22 mouse cellular contexts compared by ENCODE assay signal in the genomic region with DNA sequence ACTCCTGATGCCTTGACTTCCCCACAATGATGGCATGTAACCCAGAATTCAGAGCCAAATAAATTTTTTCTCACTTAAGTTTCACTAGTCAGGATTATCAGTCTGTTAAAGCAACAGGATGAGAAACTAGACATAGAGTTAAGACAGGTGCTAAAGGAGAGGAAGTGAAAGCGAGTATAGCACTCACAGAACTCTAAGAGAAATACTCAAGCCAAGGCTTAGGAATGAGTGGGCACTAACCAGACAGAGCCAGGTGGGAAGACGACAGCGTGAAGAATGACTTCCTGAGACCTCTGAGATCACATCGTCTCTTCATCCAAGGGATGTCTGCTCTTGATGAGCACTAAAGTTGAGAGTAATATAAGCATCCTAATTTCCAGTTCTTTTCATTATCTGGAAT.
A peak's percentile ranks its signal among the peaks of the same experiment; 100 is the strongest.
DNase-seq lines count a peak whose midpoint lies in the region; ATAC-seq and TF ChIP-seq lines count a peak whose summit lies in the region.
"Had no signal": no experiment of that assay in that cellular context is flagged by ENCODE, and none has a peak within 500 bp of the region (broad histone marks: within the 10 kb centered on the region; RNA-seq: fewer than 3 reads in every experiment).

No protein-coding gene starts in this region.

- no peak overlapping the region for H3K4me2 ChIP-seq in midbrain, embryonic 11.5 days
- no peak overlapping the region for H3K4me2 ChIP-seq in midbrain, postnatal 0 days (ENCODE audit: low read depth, low read length, poor library complexity, severe bottlenecking)
- no peak overlapping the region; the same call in 1 of the 2 replicates for H3K4me2 ChIP-seq in CH12.LX (ENCODE audit: insufficient read depth, low read depth, poor library complexity, severe bottlenecking)

- H3K9me3 ChIP-seq in midbrain, embryonic 11.5 days (ENCODE audit: control insufficient read depth, low read length), result no peaks in the 10 kb centered on the region
- no peaks in the 10 kb centered on the region for H3K9me3 ChIP-seq in midbrain, postnatal 0 days (ENCODE audit: low read length)
- no peaks in the 10 kb centered on the region for H3K9me3 ChIP-seq in CH12.LX (replicated peaks; ENCODE audit: low read length)
- H3K9me3 ChIP-seq: G1E had no signal

- no peaks in the 10 kb centered on the region for H3K36me3 ChIP-seq in midbrain, embryonic 11.5 days (ENCODE audit: control insufficient read depth, insufficient read depth, low read length)
- no peaks in the 10 kb centered on the region for H3K36me3 ChIP-seq in midbrain, postnatal 0 days (ENCODE audit: insufficient read depth, low read length)
- H3K36me3 ChIP-seq in CH12.LX (replicated peaks in 1 of 2; ENCODE audit: control insufficient read depth in 1 of 2, insufficient read depth in 1 of 2, low read length in 1 of 2), result no peaks in the 10 kb centered on the region
- H3K36me3 ChIP-seq: G1E had no signal

- WGBS in midbrain, embryonic 11.5 days, result 90% methylated on average over 4 of the region's 4 CpGs
- WGBS in midbrain, postnatal 0 days, result 91% methylated on average over 4 of the region's 4 CpGs

- in situ Hi-C loops in CH12.LX (cut with MboI; ENCODE audit: low pct_ligation_motif_present, low pct_unique_long_range_greater_than_20kb, low sequenced_read_pairs), result no loop called here

- TF ChIP-seq CTCF in midbrain, postnatal 0 days (IDR thresholded peaks at IDR 0.05), result no peak
- no peak for TF ChIP-seq CTCF in CH12.LX (conservative IDR thresholded peaks at IDR 0.05 in 1 of 2, IDR thresholded peaks at IDR 0.05 in 1 of 2; ENCODE audit: low read depth in 2 of 2, low read length in 2 of 2)

- dilution Hi-C loops in CH12.LX (cut with MboI; ENCODE audit: extremely low pct_ligation_motif_present, extremely low pct_unique_long_range_greater_than_20kb, low sequenced_read_pairs), result no loop called here

- no peaks in the 10 kb centered on the region for H3K79me2 ChIP-seq in CH12.LX (replicated peaks; ENCODE audit: control insufficient read depth, extremely low read depth, insufficient read depth, poor library complexity, severe bottlenecking)

- no peak overlapping the region for H3K4me3 ChIP-seq in midbrain, embryonic 11.5 days (ENCODE audit: low read depth, low read length)
- H3K4me3 ChIP-seq in midbrain, postnatal 0 days (ENCODE audit: low read depth, low read length), result no peak overlapping the region
- no peak overlapping the region for H3K4me3 ChIP-seq in CH12.LX (replicated peaks in 1 of 3; ENCODE audit: low read depth in 2 of 3, low read length in 2 of 3, poor library complexity in 1 of 3)

- DNase-seq in midbrain, embryonic 11.5 days (ENCODE audit: low spot score, missing footprints), result peak; percentile 39
- DNase-seq in midbrain, postnatal 0 days (ENCODE audit: low spot score), result no peak
- DNase-seq in A20 (ENCODE audit: low read depth, low spot score), result peak; percentile 55
- DNase-seq in CH12.LX (ENCODE audit: extremely low read depth), result peak; percentile 55
- no peak for DNase-seq in kidney, adult 8-10 months
- no peak for DNase-seq in thymus, postnatal 0 days (ENCODE audit: low spot score)
- DNase-seq: adrenal gland, adult 2 months; adrenal gland, adult 8-10 months; adrenal gland, postnatal 10 days; adrenal gland, postnatal 14 days; adrenal gland, postnatal 25 days; adrenal gland, postnatal 36 days; B cell, adult 2 months; cerebellum, adult 11 months; cerebellum, adult 11-12 months; cerebellum, adult 18-20 months; cerebellum, adult 2 months; cerebellum, adult 8-10 months had no signal

- no peaks in the 10 kb centered on the region for H3K4me1 ChIP-seq in midbrain, embryonic 11.5 days (ENCODE audit: control insufficient read depth, insufficient read depth, low read length)
- H3K4me1 ChIP-seq in midbrain, postnatal 0 days (ENCODE audit: insufficient read depth, low read length), result no peaks in the 10 kb centered on the region
- peaks cover 0 to 13% of the 10 kb centered on the region in 2 experiments; a peak in 2 of 4 replicates for H3K4me1 ChIP-seq in CH12.LX (ENCODE audit: control insufficient read depth in 1 of 2, insufficient read depth in 2 of 2)

- H3K27me3 ChIP-seq in midbrain, embryonic 11.5 days (ENCODE audit: control insufficient read depth, insufficient read depth, low read length), result no peaks in the 10 kb centered on the region
- H3K27me3 ChIP-seq in midbrain, postnatal 0 days (ENCODE audit: insufficient read depth, low read length), result no peaks in the 10 kb centered on the region
- H3K27me3 ChIP-seq in CH12.LX (replicated peaks), result no peaks in the 10 kb centered on the region

- no peak for ATAC-seq in midbrain, embryonic 11.5 days (ENCODE audit: low FRiP score)
- no peak for ATAC-seq in midbrain, postnatal 0 days (ENCODE audit: low FRiP score)
- ATAC-seq: activated CD4-positive, CD25-positive, alpha-beta regulatory T cell, adult 4 months; CD4-positive, CD25-positive, alpha-beta regulatory T cell, adult 4 months; Patski had no signal

- H3K9ac ChIP-seq in midbrain, embryonic 11.5 days (ENCODE audit: low read length), result no peak overlapping the region
- H3K9ac ChIP-seq in midbrain, postnatal 0 days (replicated peaks; ENCODE audit: low read length, poor library complexity, severe bottlenecking), result no peak overlapping the region
- no peak overlapping the region for H3K9ac ChIP-seq in CH12.LX (ENCODE audit: insufficient read depth, low read depth)

- TF ChIP-seq POLR2A in CH12.LX (IDR thresholded peaks at IDR 0.05; ENCODE audit: low read depth, low read length), result no peak

- H3K27ac ChIP-seq in midbrain, embryonic 11.5 days (ENCODE audit: low read depth, low read length), result no peak overlapping the region
- H3K27ac ChIP-seq in midbrain, postnatal 0 days (ENCODE audit: low read depth, low read length), result no peak overlapping the region
- H3K27ac ChIP-seq in CH12.LX (ENCODE audit: insufficient read depth, low read depth), result no peak overlapping the region

- TF ChIP-seq RAD21 in CH12.LX (IDR thresholded peaks at IDR 0.05; ENCODE audit: low read depth, low read length), result no peak

- peak; percentile 95 for TF ChIP-seq EP300 in CH12.LX (IDR thresholded peaks at IDR 0.05; ENCODE audit: low read length)

TF ChIP-seq in CH12.LX, 34 proteins besides CTCF, POLR2A, EP300 and RAD21:
- TF ChIP-seq CHD1 (IDR thresholded peaks at IDR 0.05; ENCODE audit: low read depth, low read length) (no peak), MAX (IDR thresholded peaks at IDR 0.05; ENCODE audit: low read length) (no peak), ELF1 (IDR thresholded peaks at IDR 0.05; ENCODE audit: low read depth, low read length) (no peak), MYC (IDR thresholded peaks at IDR 0.05; ENCODE audit: low read depth, low read length) (0 out of 2 replicates have a peak, but pooled peaks have one; percentile 28), TCF12 (IDR thresholded peaks at IDR 0.05; ENCODE audit: low read depth, low read length) (peak; percentile 69; the same call in 1 of the 2 replicates), NELFE (IDR thresholded peaks at IDR 0.05; ENCODE audit: low read depth, low read length) (no peak), POLR2AphosphoS2 (IDR thresholded peaks at IDR 0.05; ENCODE audit: low read depth, low read length) (no peak), TBP (conservative IDR thresholded peaks at IDR 0.05; ENCODE audit: low read depth, low read length) (no peak), ZMIZ1 (IDR thresholded peaks at IDR 0.05; ENCODE audit: low read depth, low read length) (no peak), BHLHE40 (IDR thresholded peaks at IDR 0.05; ENCODE audit: low read depth, low read length) (peak; percentile 22; the same call in 1 of the 2 replicates), KAT2A (IDR thresholded peaks at IDR 0.05; ENCODE audit: insufficient replicate concordance, low read length) (no peak), ETS1 (conservative IDR thresholded peaks at IDR 0.05; ENCODE audit: low read depth, low read length) (no peak; the same call in 1 of the 2 replicates), JUND (conservative IDR thresholded peaks at IDR 0.05; ENCODE audit: low read depth, low read length) (peak; percentile 55; the same call in 1 of the 2 replicates), IRF4 (IDR thresholded peaks at IDR 0.05; ENCODE audit: low read depth, low read length) (peak; percentile 82), USF2 (conservative IDR thresholded peaks at IDR 0.05; ENCODE audit: low read depth, low read length) (no peak), ZC3H11A (IDR thresholded peaks at IDR 0.05; ENCODE audit: low read depth, low read length) (no peak), SMC3 (IDR thresholded peaks at IDR 0.05; ENCODE audit: low read depth, low read length) (no peak), RCOR1 (conservative IDR thresholded peaks at IDR 0.05; ENCODE audit: low read depth, low read length) (peak; percentile 78; the same call in 1 of the 2 replicates), USF1 (IDR thresholded peaks at IDR 0.05; ENCODE audit: low read depth, low read length) (no peak), NRF1 (IDR thresholded peaks at IDR 0.05; ENCODE audit: low read depth, low read length) (no peak), E2F4 (IDR thresholded peaks at IDR 0.05; ENCODE audit: insufficient replicate concordance, low read depth, low read length) (no peak), GABPA (IDR thresholded peaks at IDR 0.05; ENCODE audit: insufficient replicate concordance, low read depth, low read length) (no peak), ZNF384 (IDR thresholded peaks at IDR 0.05; ENCODE audit: low read depth, low read length) (no peak), SIN3A (IDR thresholded peaks at IDR 0.05; ENCODE audit: low read length) (no peak; the same call in 1 of the 2 replicates), MAZ (IDR thresholded peaks at IDR 0.05; ENCODE audit: low read depth, low read length) (no peak), PAX5 (IDR thresholded peaks at IDR 0.05; ENCODE audit: low read length) (no peak), MEF2A (IDR thresholded peaks at IDR 0.05; ENCODE audit: borderline replicate concordance, low read depth, low read length) (no peak), UBTF (IDR thresholded peaks at IDR 0.05; ENCODE audit: low read depth, low read length) (no peak), ZKSCAN1 (IDR thresholded peaks at IDR 0.05; ENCODE audit: borderline replicate concordance, low read depth, low read length) (no peak), CHD2 (IDR thresholded peaks at IDR 0.05; ENCODE audit: low read length) (peak; percentile 51; the same call in 1 of the 2 replicates), MAFK (IDR thresholded peaks at IDR 0.05; ENCODE audit: insufficient replicate concordance, low read length) (0 out of 2 replicates have a peak, but pooled peaks have one; percentile 33), MXI1 (IDR thresholded peaks at IDR 0.05; ENCODE audit: low read depth, low read length) (no peak), HCFC1 (IDR thresholded peaks at IDR 0.05; ENCODE audit: low read depth, low read length) (no peak), JUN (IDR thresholded peaks at IDR 0.05; ENCODE audit: insufficient read depth, low read depth, low read length) (peak; percentile 19; the same call in 1 of the 2 replicates)

Comparison
In these comparisons a context has a peak if more than half of its experiments do, and no peak if none do; other contexts are left out.
1. DNase-seq: peak in midbrain, embryonic 11.5 days (single experiment), A20 (single experiment) and CH12.LX (single experiment); none in midbrain, postnatal 0 days (single experiment), kidney, adult 8-10 months (0 of 2) and thymus, postnatal 0 days (single experiment).